Mouse (Mus musculus) large intestine, adult 2 months (tissue): Measurements from ENCODE around the gene Heatr5a. TPM values are rescaled to one million over a fixed set of nuclear protein-coding genes. Genes with fewer than 3 reads are reported as not detected.

Experiments used
- polyA plus RNA-seq: library from polyadenylated mRNA; depleted of rRNA; stranded (reverse); fragments of >200 nt; gene quantifications from 2 replicates; pipeline ENCODE4 v1.2.3, GENCODE M21; 2012; rRNA removed

The Heatr5a gene
- polyA plus RNA-seq, 1 experiment = 19.4 TPM

Other genes with a start within 250 kb of the Heatr5a start
- 10.9 and 16.7 TPM in 2 replicates for gene Hectd1, start 141.8 kb downstream of the Heatr5a start, polyA plus RNA-seq
- gene Dtd2, start 35.2 kb upstream of the Heatr5a start, polyA plus RNA-seq = 5.0 and 6.1 TPM in 2 replicates
- gene Gpr33, start 56.7 kb upstream of the Heatr5a start, polyA plus RNA-seq = 0.05 and 0.18 TPM in 2 replicates
- gene Nubpl, start 126.4 kb upstream of the Heatr5a start, polyA plus RNA-seq = 0.71 and 0.72 TPM in 2 replicates